Mouse (Mus musculus) liver, embryonic 14.5 days (tissue): ENCODE measurements around the gene Ift122.

Source experiments
- CTCF ChIP-seq: IDR thresholded peaks from 2 replicates; pipeline ENCODE4 v1.5.1; 2016; ENCODE audit warnings: antibody characterized with exemption, low read depth, control low read depth
- EP300 ChIP-seq: IDR thresholded peaks from 2 replicates; pipeline ENCODE4 v1.6.1; 2016; ENCODE audit warnings: antibody characterized with exemption, low read depth

DNA sequence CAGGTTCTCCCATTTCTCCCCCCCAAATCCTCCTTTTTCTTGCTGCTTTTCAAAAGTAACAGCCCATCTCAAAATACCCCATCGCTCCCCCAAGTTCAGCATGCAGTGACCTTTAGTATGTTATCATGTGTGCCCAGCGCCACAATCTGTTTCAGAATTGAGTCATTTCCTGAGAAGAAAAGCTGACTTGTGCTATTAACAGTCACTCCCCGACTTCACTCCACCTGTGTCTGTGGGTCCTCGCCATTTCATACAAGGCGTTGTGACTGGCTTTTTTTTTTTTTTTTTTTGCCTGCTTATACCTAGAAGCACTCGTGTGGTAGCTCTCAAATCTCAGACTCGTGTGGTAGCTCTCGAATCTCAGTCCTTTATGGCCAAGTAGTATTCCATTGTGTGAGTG is 92.4 kb downstream of the Ift122 start:
- no peak for TF ChIP-seq CTCF
- no peak for TF ChIP-seq EP300
